Mouse (Mus musculus) bone marrow macrophage, adult 2 months (primary cell): Measurements from ENCODE around the gene Aldh2.
"Not testable (repeated sequence)": the region's sequence is repeated elsewhere in the genome, so short reads cannot be mapped to it uniquely, and the experiment has no call there.

Experiments
- CTCF ChIP-seq: IDR thresholded peaks from 2 replicates; pipeline ENCODE4 v1.5.1; 2012; ENCODE audit warnings: low read depth, mild to moderate bottlenecking, low read length, moderate library complexity
- POLR2A ChIP-seq: IDR thresholded peaks from 2 replicates; pipeline ENCODE4 v1.6.1; 2012; ENCODE audit warnings: mild to moderate bottlenecking, low read depth, low read length, borderline replicate concordance

GRCm38 (mm10) chr5:121614921-121615320 is 21.3 kb upstream of the Aldh2 start:
- not testable (repeated sequence) for TF ChIP-seq CTCF, POLR2A
